Mouse (Mus musculus) midbrain, embryonic 14.5 days (tissue): ENCODE results near the gene Plekhd1. TPM values are rescaled to one million over a fixed set of nuclear protein-coding genes. Genes with fewer than 3 reads are reported as not detected.

ENCODE experiments used
- ATAC-seq: fragments of 200-750 bp; cut with Nextera tagmentation; 2 replicates; pipeline ENCODE4 v1.8.0; 2017; ENCODE audit warnings: moderate number of reproducible peaks, moderate library complexity; ENCODE audit not compliant: low FRiP score, low TSS enrichment
- DNase-seq: peaks from one replicate; pipeline ENCODE4 v3.0.0-alpha.2; 2015
- H3K27ac ChIP-seq: fragments of 300-500 bp; sonication (generic); replicated peaks from 2 replicates; pipeline ENCODE4 v1.5.1; 2014; ENCODE audit warnings: mild to moderate bottlenecking, low read depth, low read length, moderate library complexity
- H3K27me3 ChIP-seq: fragments of 300-500 bp; sonication (generic); 2 replicates; pipeline ENCODE4 v1.6.1; 2014; ENCODE audit warnings: low read length, control low read depth, mixed read lengths; ENCODE audit not compliant: control insufficient read depth, insufficient read depth
- H3K36me3 ChIP-seq: fragments of 300-500 bp; sonication (generic); 2 replicates; pipeline ENCODE4 v1.6.1; 2014; ENCODE audit warnings: low read length, control low read depth; ENCODE audit not compliant: control insufficient read depth, insufficient read depth
- H3K4me1 ChIP-seq: fragments of 300-500 bp; sonication (generic); 2 replicates; pipeline ENCODE4 v1.6.1; 2014; ENCODE audit warnings: mild to moderate bottlenecking, antibody characterized with exemption, low read length, control low read depth; ENCODE audit not compliant: control insufficient read depth, insufficient read depth
- H3K4me2 ChIP-seq: fragments of 300-500 bp; sonication (generic); 2 replicates; pipeline ENCODE4 v1.6.1; 2014; ENCODE audit warnings: mild to moderate bottlenecking, low read length, moderate library complexity
- H3K4me3 ChIP-seq: fragments of 300-500 bp; sonication (generic); replicated peaks from 2 replicates; pipeline ENCODE4 v1.5.1; 2014; ENCODE audit warnings: low read depth, low read length
- H3K9ac ChIP-seq: fragments of 300-500 bp; sonication (generic); replicated peaks from 2 replicates; pipeline ENCODE4 v1.6.1; 2014; ENCODE audit warnings: mild to moderate bottlenecking, low read length, moderate library complexity
- H3K9me3 ChIP-seq: fragments of 300-500 bp; sonication (generic); 2 replicates; pipeline ENCODE4 v1.6.1; 2016; ENCODE audit warnings: low read length, control low read depth, mixed read lengths; ENCODE audit not compliant: control insufficient read depth
- WGBS: fragments of 180-500 bp; shearing (Covaris S2); extraction: QIAGEN DNeasy Blood & Tissue Kit; methylation state at CpG from one replicate; pipeline ENCODE4 v1.1.7; 2014; 5-methylcytosine and 5-hydroxymethylcytosine counted together
- polyA plus RNA-seq: library from polyadenylated mRNA; unstranded; fragments of >200 nt; fragmentation: Nextera tagmentation; extraction: Ambion mirVana; gene quantifications from 2 replicates; pipeline ENCODE4 v1.2.1, GENCODE M21; 2014

Plekhd1 gene
- polyA plus RNA-seq, 1 experiment from 2014 or later: 3.5 TPM

- Histone ChIP-seq H3K4me1 (no peaks in the 10 kb centered on the region; the same call in 1 of the 2 replicates), H3K27me3 (no peaks in the 10 kb centered on the region), H3K4me2 (no peak overlapping the region), H3K9me3 (no peaks in the 10 kb centered on the region), H3K4me3 (no peak overlapping the region), H3K9ac (no peak overlapping the region), H3K27ac (no peak overlapping the region), H3K36me3 (no peaks in the 10 kb centered on the region)
- ATAC-seq (peak; percentile 8; the same call in 1 of the 2 replicates), DNase-seq (no peak)
- 89% methylated on average over 12 of the region's 12 CpGs for WGBS
These were observed 37.6 kb downstream of the Plekhd1 start for GRCm38 (mm10) chr12:80729758-80730530.

GRCm38 (mm10) chr12:80730567-80730966 lies 38.2 kb downstream of the Plekhd1 start:
- no peaks in the 10 kb centered on the region; the same call in 1 of the 2 replicates for H3K4me1 ChIP-seq
- H3K9ac ChIP-seq: no peak overlapping the region
- H3K27me3 ChIP-seq: no peaks in the 10 kb centered on the region
- 3% methylated on average over 9 of the region's 9 CpGs for WGBS
- ATAC-seq (peak; percentile 87), DNase-seq (peak; percentile 90)
- H3K4me3 ChIP-seq: no peak overlapping the region
- peak overlapping the region; percentile 72 for H3K27ac ChIP-seq
- H3K9me3 ChIP-seq: no peaks in the 10 kb centered on the region
- peak overlapping the region; percentile 25; the same call in 1 of the 2 replicates for H3K4me2 ChIP-seq
- H3K36me3 ChIP-seq: no peaks in the 10 kb centered on the region

GRCm38 (mm10) chr12:80734526-80735470 lies 42.4 kb downstream of the Plekhd1 start:
- H3K9ac ChIP-seq: no peak overlapping the region
- no peak overlapping the region for H3K4me3 ChIP-seq
- H3K9me3 ChIP-seq: no peaks in the 10 kb centered on the region
- 62% methylated on average over 13 of the region's 13 CpGs for WGBS
- ATAC-seq: no peak
- peaks cover 20% of the 10 kb centered on the region for H3K4me1 ChIP-seq
- H3K27ac ChIP-seq: no peak overlapping the region
- no peaks in the 10 kb centered on the region for H3K36me3 ChIP-seq
- DNase-seq: peak; percentile 37
- H3K27me3 ChIP-seq: no peaks in the 10 kb centered on the region
- H3K4me2 ChIP-seq: no peak overlapping the region

- peak; percentile 77 for ATAC-seq
- Histone ChIP-seq H3K27me3 (no peaks in the 10 kb centered on the region), H3K9me3 (no peaks in the 10 kb centered on the region), H3K9ac (peak overlapping the region; percentile 41), H3K4me2 (peak overlapping the region; percentile 38), H3K36me3 (no peaks in the 10 kb centered on the region), H3K4me3 (no peak overlapping the region), H3K4me1 (peaks cover 20% of the 10 kb centered on the region), H3K27ac (peak overlapping the region; percentile 94)
- 12% methylated on average over 13 of the region's 13 CpGs for whole genome bisulfite sequencing
- peak; percentile 91 for DNase-seq
These were observed 44.3 kb downstream of the Plekhd1 start for GRCm38 (mm10) chr12:80736464-80737282.

- Histone ChIP-seq H3K9me3 (no peaks in the 10 kb centered on the region), H3K4me2 (peak overlapping the region; percentile 38), H3K27me3 (no peaks in the 10 kb centered on the region), H3K36me3 (no peaks in the 10 kb centered on the region), H3K4me3 (no peak overlapping the region), H3K4me1 (peaks cover 20% of the 10 kb centered on the region), H3K27ac (peak overlapping the region; percentile 94), H3K9ac (peak overlapping the region; percentile 41)
- DNase-seq: no peak
- 53% methylated on average over 5 of the region's 5 CpGs for WGBS
- ATAC-seq: no peak
These were observed 44.9 kb downstream of the Plekhd1 start for GRCm38 (mm10) chr12:80737283-80737600.

- Histone ChIP-seq H3K27me3 (no peaks in the 10 kb centered on the region), H3K36me3 (no peaks in the 10 kb centered on the region), H3K4me1 (peaks cover 20% of the 10 kb centered on the region), H3K9me3 (no peaks in the 10 kb centered on the region), H3K4me2 (no peak overlapping the region), H3K27ac (no peak overlapping the region), H3K9ac (no peak overlapping the region), H3K4me3 (no peak overlapping the region)
- no peak for ATAC-seq
- WGBS: 48% methylated on average over 9 of the region's 9 CpGs
- DNase-seq: no peak
These were observed 47.1 kb downstream of the Plekhd1 start for GRCm38 (mm10) chr12:80739482-80739881.

GRCm38 (mm10) chr12:80744614-80745013 lies 52.2 kb downstream of the Plekhd1 start:
- H3K9ac ChIP-seq: no peak overlapping the region
- H3K27me3 ChIP-seq: no peaks in the 10 kb centered on the region
- H3K4me2 ChIP-seq: no peak overlapping the region
- 77% methylated on average over 1 of the region's 1 CpGs for WGBS
- H3K9me3 ChIP-seq: no peaks in the 10 kb centered on the region
- no peak overlapping the region for H3K27ac ChIP-seq
- no peak for DNase-seq
- ATAC-seq: no peak
- no peak overlapping the region for H3K4me3 ChIP-seq
- H3K36me3 ChIP-seq: no peaks in the 10 kb centered on the region
- peaks cover 13% of the 10 kb centered on the region; the same call in 1 of the 2 replicates for H3K4me1 ChIP-seq
